Mouse (Mus musculus) hindbrain, postnatal 0 days (tissue): ENCODE data around the gene Cttnbp2. TPM values are rescaled to one million over a fixed set of nuclear protein-coding genes. Genes with fewer than 3 reads are reported as not detected.

Source experiments
- ATAC-seq: fragments of 200-750 bp; cut with Nextera tagmentation; 2 replicates; pipeline ENCODE4 v1.8.0; 2017; ENCODE audit warnings: mild to moderate bottlenecking, moderate TSS enrichment, moderate library complexity
- DNase-seq: peaks from one replicate; pipeline ENCODE4 v3.0.0-alpha.2; 2015; ENCODE audit warnings: low spot score
- H3K27ac ChIP-seq: fragments of 300-500 bp; sonication (generic); 2 replicates; pipeline ENCODE4 v1.5.1; 2014; ENCODE audit warnings: mild to moderate bottlenecking
- H3K27me3 ChIP-seq: fragments of 300-500 bp; sonication (generic); 2 replicates; pipeline ENCODE4 v1.6.1; 2014; ENCODE audit warnings: low read length, mixed read lengths; ENCODE audit not compliant: insufficient read depth
- H3K36me3 ChIP-seq: fragments of 300-500 bp; sonication (generic); 2 replicates; pipeline ENCODE4 v1.6.1; 2014; ENCODE audit warnings: low read length, mixed read lengths; ENCODE audit not compliant: insufficient read depth
- H3K4me1 ChIP-seq: fragments of 300-500 bp; sonication (generic); 2 replicates; pipeline ENCODE4 v1.6.1; 2014; ENCODE audit warnings: antibody characterized with exemption, low read length, mixed read lengths; ENCODE audit not compliant: insufficient read depth
- H3K4me2 ChIP-seq: fragments of 300-500 bp; sonication (generic); 2 replicates; pipeline ENCODE4 v1.6.1; 2014; ENCODE audit warnings: low read depth, mild to moderate bottlenecking, low read length, moderate library complexity, mixed read lengths
- H3K4me3 ChIP-seq: fragments of 300-500 bp; sonication (generic); 2 replicates; pipeline ENCODE4 v1.5.1; 2014; ENCODE audit warnings: low read length
- H3K9ac ChIP-seq: fragments of 300-500 bp; sonication (generic); replicated peaks from 2 replicates; pipeline ENCODE4 v1.6.1; 2014; ENCODE audit warnings: mild to moderate bottlenecking, low read length, moderate library complexity, mixed read lengths
- H3K9me3 ChIP-seq: fragments of 300-500 bp; sonication (generic); 2 replicates; pipeline ENCODE4 v1.6.1; 2016; ENCODE audit warnings: low read length, mixed read lengths
- CTCF ChIP-seq: IDR thresholded peaks from 2 replicates; pipeline ENCODE4 v1.5.1; 2016; ENCODE audit warnings: antibody characterized with exemption, control low read depth, low read depth
- WGBS: fragments of 180-500 bp; shearing (Covaris S2); extraction: QIAGEN DNeasy Blood & Tissue Kit; methylation state at CpG from one replicate; pipeline ENCODE4 v1.1.7; 2014; 5-methylcytosine and 5-hydroxymethylcytosine counted together
- polyA plus RNA-seq: library from polyadenylated mRNA; unstranded; fragments of >200 nt; fragmentation: Nextera tagmentation; extraction: Ambion mirVana; gene quantifications from 2 replicates; pipeline ENCODE4 v1.2.1, GENCODE M21; 2015
- total RNA-seq: library from RNA; depleted of rRNA; stranded (reverse); fragments of >200 nt; gene quantifications from 2 replicates; pipeline ENCODE4 v1.2.3, GENCODE M21; 2014

Cttnbp2 gene
- total and polyA plus RNA-seq, 2 experiments from 2014 or later = 24.0 to 30.8 TPM

DNA sequence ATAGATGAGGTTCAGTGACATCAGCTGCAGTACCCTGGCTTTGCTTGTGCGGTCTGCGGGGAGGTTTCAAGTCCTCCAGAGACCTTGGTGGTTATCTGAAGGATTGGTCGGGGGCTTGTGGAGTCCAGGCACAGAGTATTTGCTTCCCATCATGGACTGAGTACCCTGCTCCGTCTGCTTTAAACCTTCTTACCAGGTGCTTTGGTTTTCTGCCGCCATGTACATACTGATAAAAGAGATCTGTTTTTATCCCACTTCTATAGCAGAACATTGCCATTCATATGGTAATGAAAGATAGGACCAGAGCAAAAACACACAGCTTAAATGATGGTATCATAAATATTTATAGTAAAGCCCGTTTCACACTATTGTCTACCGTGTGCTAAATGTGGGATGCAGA lies 67.7 kb downstream of the Cttnbp2 start:
- Histone ChIP-seq H3K4me3 (no peak overlapping the region), H3K36me3 (no peaks in the 10 kb centered on the region), H3K9ac (no peak overlapping the region), H3K4me2 (no peak overlapping the region), H3K4me1 (peaks cover 10% of the 10 kb centered on the region; the same call in 1 of the 2 replicates), H3K27ac (peak overlapping the region; percentile 73), H3K27me3 (no peaks in the 10 kb centered on the region), H3K9me3 (no peaks in the 10 kb centered on the region)
- peak; percentile 41 for DNase-seq
- ATAC-seq = peak; percentile 67; the same call in 1 of the 2 replicates
- 28% methylated on average over 7 of the region's 7 CpGs for WGBS
- TF ChIP-seq CTCF = no peak

GRCm38 (mm10) chr6:18446359-18446758 lies 68.3 kb downstream of the Cttnbp2 start:
- ATAC-seq (0 out of 2 replicates have a peak, but pooled peaks have one; percentile 36), DNase-seq (peak; percentile 68)
- Histone ChIP-seq H3K4me1 (peaks cover 10% of the 10 kb centered on the region; the same call in 1 of the 2 replicates), H3K27ac (peak overlapping the region; percentile 73), H3K9ac (no peak overlapping the region), H3K4me2 (no peak overlapping the region), H3K36me3 (no peaks in the 10 kb centered on the region), H3K4me3 (no peak overlapping the region), H3K9me3 (no peaks in the 10 kb centered on the region), H3K27me3 (no peaks in the 10 kb centered on the region)
- no peak for TF ChIP-seq CTCF
- 50% methylated on average over 3 of the region's 3 CpGs for WGBS

DNA sequence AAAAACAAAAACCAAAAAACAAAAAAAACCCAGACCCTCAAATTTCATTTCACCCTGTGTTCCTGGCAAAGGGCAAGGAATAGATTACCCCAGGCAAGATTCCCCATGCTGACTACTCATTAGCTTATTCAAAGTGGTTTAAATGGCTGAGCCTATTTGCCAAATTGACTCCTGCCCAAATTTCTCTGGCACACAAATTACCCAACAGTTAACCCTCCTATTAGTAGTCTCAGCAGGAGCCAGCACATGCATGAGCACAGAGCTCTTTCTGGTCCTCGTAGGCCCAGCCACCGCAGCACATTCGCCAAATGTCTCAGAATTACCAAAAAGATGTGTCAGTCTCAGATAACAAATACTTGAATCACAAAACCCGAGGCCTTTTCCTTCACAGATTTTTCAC lies 68.9 kb downstream of the Cttnbp2 start:
- TF ChIP-seq CTCF = no peak
- peak; percentile 83 for ATAC-seq
- H3K9ac ChIP-seq = no peak overlapping the region

GRCm38 (mm10) chr6:18442303-18442702 lies 72.3 kb downstream of the Cttnbp2 start:
- no peak for TF ChIP-seq CTCF
- Histone ChIP-seq H3K27me3 (no peaks in the 10 kb centered on the region), H3K4me1 (peaks cover 8% of the 10 kb centered on the region; the same call in 1 of the 2 replicates), H3K9ac (no peak overlapping the region), H3K9me3 (no peaks in the 10 kb centered on the region), H3K4me2 (no peak overlapping the region), H3K27ac (no peak overlapping the region), H3K36me3 (no peaks in the 10 kb centered on the region), H3K4me3 (no peak overlapping the region)
- ATAC-seq = no peak
- WGBS = 73% methylated on average over 3 of the region's 3 CpGs
- no peak for DNase-seq

More for the DNA sequence above, 68.9 kb downstream of the Cttnbp2 start:
- H3K27me3 ChIP-seq = no peaks in the 10 kb centered on the region
- WGBS = 21% methylated on average over 4 of the region's 4 CpGs
- H3K4me3 ChIP-seq = no peak overlapping the region
- H3K4me1 ChIP-seq = peaks cover 10% of the 10 kb centered on the region; the same call in 1 of the 2 replicates
- H3K4me2 ChIP-seq = 0 out of 2 replicates have a peak overlapping the region, but pooled peaks have one; percentile 5
- H3K9me3 ChIP-seq = no peaks in the 10 kb centered on the region
- H3K27ac ChIP-seq = peak overlapping the region; percentile 73
- H3K36me3 ChIP-seq = no peaks in the 10 kb centered on the region
- peak; percentile 90 for DNase-seq

GRCm38 (mm10) chr6:18440918-18441532 lies 73.6 kb downstream of the Cttnbp2 start:
- ATAC-seq (no peak; the same call in 1 of the 2 replicates), DNase-seq (peak; percentile 34)
- no peak for TF ChIP-seq CTCF
- 37% methylated on average over 4 of the region's 4 CpGs for WGBS
- H3K27me3 ChIP-seq = no peaks in the 10 kb centered on the region
- H3K9ac ChIP-seq = no peak overlapping the region
- no peak overlapping the region for H3K4me2 ChIP-seq
- H3K4me3 ChIP-seq = no peak overlapping the region
- no peaks in the 10 kb centered on the region for H3K36me3 ChIP-seq
- H3K9me3 ChIP-seq = no peaks in the 10 kb centered on the region
- no peak overlapping the region for H3K27ac ChIP-seq
- no peaks in the 10 kb centered on the region for H3K4me1 ChIP-seq

GRCm38 (mm10) chr6:18436127-18436812 lies 78.4 kb downstream of the Cttnbp2 start:
- Histone ChIP-seq H3K4me1 (no peaks in the 10 kb centered on the region), H3K27me3 (no peaks in the 10 kb centered on the region), H3K9me3 (no peaks in the 10 kb centered on the region), H3K4me3 (no peak overlapping the region), H3K9ac (no peak overlapping the region), H3K36me3 (peaks cover 11% of the 10 kb centered on the region; the same call in 1 of the 2 replicates), H3K4me2 (no peak overlapping the region), H3K27ac (no peak overlapping the region)
- DNase-seq = no peak
- ATAC-seq = no peak
- no peak for TF ChIP-seq CTCF
- 71% methylated on average over 4 of the region's 4 CpGs for WGBS
